12 mouse cellular contexts compared by ENCODE assay signal in the genomic region with DNA sequence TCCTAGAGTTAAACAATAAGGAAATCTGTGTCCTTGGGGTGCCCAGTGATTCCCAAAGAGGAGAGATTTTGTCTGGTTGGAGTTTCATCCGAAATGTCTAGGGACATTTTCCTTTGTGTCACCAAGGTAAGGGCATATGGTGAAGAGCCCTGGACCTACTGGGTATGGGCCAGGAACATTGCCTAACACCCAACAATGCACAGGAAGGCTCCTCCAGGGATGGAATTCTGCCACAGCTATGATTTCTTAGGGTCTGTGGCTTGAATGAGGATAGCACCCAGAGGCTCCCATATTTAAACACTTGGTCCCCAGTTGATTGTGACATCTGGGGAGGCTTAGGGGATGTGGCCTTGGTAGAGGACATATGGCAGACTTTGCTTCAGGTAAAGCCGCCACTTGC.
"Had no signal": no experiment of that assay in that cellular context is flagged by ENCODE, and none has a peak within 500 bp of the region (broad histone marks: within the 10 kb centered on the region; RNA-seq: fewer than 3 reads in every experiment).

No protein-coding gene starts in this region.

- H3K27ac ChIP-seq: layer of hippocampus, adult 2 months; limb, embryonic 12.5 days; liver, embryonic 13.5 days; midbrain, embryonic 13.5 days; stomach, embryonic 15.5 days had no signal

- DNase-seq: kidney, postnatal 4 days; liver; liver, embryonic 13.5 days; liver, postnatal 0 days; lung, postnatal 36 days; right cerebral cortex, postnatal 14 days; thymus, adult 2 months; thymus, postnatal 25 days had no signal

- H3K9ac ChIP-seq: limb, embryonic 12.5 days; liver, embryonic 13.5 days; liver, postnatal 0 days; midbrain, embryonic 13.5 days; stomach, embryonic 15.5 days had no signal

- H3K36me3 ChIP-seq: midbrain, embryonic 13.5 days; stomach, embryonic 15.5 days had no signal

- H3K4me3 ChIP-seq: layer of hippocampus, adult 2 months; limb, embryonic 12.5 days; liver, embryonic 13.5 days; midbrain, embryonic 13.5 days; stomach, embryonic 15.5 days had no signal

- H3K27me3 ChIP-seq: limb, embryonic 12.5 days; liver, embryonic 13.5 days; midbrain, embryonic 13.5 days; stomach, embryonic 15.5 days had no signal

- H3K4me2 ChIP-seq: limb, embryonic 12.5 days; liver, embryonic 13.5 days; midbrain, embryonic 13.5 days; stomach, embryonic 15.5 days had no signal

- H3K9me3 ChIP-seq: limb, embryonic 12.5 days; liver, embryonic 13.5 days; midbrain, embryonic 13.5 days; stomach, embryonic 15.5 days had no signal

- ATAC-seq: liver, postnatal 0 days; midbrain, embryonic 13.5 days had no signal
